Mouse (Mus musculus) v-Abl transformed pro-B cells (cell line): ENCODE measurements around the gene Mief1.

Source experiments
- in situ Hi-C, 2 experiments: fragments of 400-800 bp; cut with MboI; formaldehyde crosslinking; loops; one replicate each; pipeline ENCODE4 v1.15.1; 2025; ENCODE audit not compliant: unreplicated experiment in 2 of 2

Gene Mief1

DNA sequence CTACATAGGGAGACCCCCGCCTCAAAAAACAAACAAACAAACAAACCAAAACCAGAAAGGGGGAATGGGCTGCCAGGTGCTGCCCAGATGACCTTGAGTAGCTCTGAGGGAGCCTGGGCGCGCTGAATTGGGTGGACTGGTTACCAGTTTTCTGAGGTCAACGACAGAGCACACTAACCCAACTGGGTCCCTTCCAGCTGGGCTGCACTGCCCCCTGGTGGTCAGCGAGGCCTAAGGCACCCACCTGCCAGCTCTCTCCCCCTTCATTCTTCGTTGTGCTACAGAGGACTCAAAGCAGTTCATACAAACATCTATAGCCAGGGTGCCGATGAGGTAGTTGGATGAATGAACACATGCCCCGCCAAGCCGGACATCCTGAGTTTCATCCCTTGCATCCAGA lies 8.6 kb upstream of the Mief1 start:
- in situ Hi-C loops = loop anchor here (5.0 to 10.0 kb wide), 3 partner anchors 37 to 1000 kb away; partner anchors contain the start of genes Gm49486 (in 1 of the 2), Pick1 (in 1 of the 2), Rpl3 (in 1 of the 2) and Rps19bp1 (in 1 of the 2)

GRCm38 (mm10) chr15:80225796-80226195 lies 8.0 kb upstream of the Mief1 start:
- in situ Hi-C loops = loop anchor here (5.0 to 10.0 kb wide), 3 partner anchors 37 to 1001 kb away; partner anchors contain the start of genes Gm49486 (in 1 of the 2), Pick1 (in 1 of the 2), Rpl3 (in 1 of the 2) and Rps19bp1 (in 1 of the 2)

DNA sequence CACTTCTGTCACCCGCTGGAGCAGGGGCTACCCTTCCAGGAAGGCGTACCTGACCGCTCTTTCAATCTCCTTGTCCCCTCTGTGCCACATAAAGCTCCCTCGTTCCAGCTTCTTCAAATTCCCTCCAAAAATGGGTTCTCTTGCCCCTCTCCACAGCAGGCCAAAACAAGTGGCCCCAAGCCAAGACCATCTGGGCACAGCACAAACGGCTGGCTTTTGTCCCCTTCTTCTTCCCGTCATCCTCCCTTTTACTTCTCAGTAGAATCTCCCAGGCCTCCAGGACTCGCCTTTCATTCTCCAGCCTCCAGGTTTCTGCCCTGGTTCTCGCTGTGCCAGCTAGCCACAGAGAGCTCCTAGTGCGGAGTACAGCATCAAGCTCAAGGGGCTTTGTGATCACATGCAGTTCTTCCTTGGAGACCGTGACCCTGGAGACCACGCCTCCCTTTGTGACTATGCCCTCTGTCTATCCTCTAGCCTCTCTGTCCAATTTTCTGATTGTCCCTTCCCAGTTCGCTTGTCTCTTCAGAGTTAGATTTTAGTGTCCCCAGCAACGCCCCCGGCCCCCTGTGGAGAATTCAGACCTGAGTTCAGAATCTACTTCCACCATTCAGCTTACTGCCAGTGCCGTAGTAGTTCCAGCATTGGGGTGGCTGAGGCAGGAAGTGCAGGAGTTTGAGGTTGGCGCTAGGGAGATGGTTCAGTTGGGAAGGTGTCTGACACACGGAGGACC lies 5.6 kb upstream of the Mief1 start:
- in situ Hi-C loops = loop anchor here (5.0 to 10.0 kb wide), 3 partner anchors 34 to 1003 kb away; partner anchors contain the start of genes Gm49486 (in 1 of the 2), Pick1 (in 1 of the 2), Rpl3 (in 1 of the 2) and Rps19bp1 (in 1 of the 2)

DNA sequence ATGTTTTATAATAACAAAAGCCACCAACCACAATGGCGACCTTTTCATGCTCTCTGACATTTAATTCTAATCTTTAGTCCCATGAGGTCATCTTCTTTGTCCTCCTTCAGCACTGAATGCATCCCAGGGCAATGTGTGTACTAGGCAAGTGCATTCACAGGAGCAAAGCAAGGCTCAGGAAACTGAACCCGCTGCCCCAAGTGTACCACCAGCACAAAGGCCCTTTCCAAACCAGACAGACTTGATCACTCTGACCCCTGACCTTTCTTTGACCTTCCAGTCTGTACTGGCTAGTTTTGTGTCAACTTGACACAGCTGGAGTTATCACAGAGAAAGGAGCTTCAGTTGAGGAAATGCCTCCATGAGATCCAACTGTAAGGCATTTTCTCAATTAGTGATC lies 1.5 kb upstream of the Mief1 start:
- in situ Hi-C loops = no loop called here

DNA sequence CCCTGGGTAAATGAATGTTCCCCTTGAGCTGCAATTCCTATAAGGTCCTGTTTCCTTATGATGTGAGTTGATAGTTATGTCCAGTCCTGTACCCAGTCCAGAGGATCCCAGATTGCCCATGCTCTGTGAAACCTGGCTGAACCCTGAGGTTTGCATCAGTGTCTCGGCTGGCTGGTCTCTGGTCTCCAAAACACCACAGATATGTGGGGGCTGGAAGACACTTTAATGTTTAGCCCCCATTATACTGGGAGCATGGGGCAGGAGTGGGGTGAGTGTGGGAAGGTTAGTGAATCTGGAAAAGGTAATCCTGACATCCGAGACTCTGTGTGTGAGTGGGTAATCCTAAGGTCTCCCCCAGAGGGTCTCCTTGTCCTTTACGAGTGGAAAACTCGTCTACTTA lies 765 bp upstream of the Mief1 start:
- in situ Hi-C loops = no loop called here

- in situ Hi-C loops = no loop called here
Measured at GRCm38 (mm10) chr15:80235535-80235934, 1.7 kb downstream of the Mief1 start, which contains the start of gene AC140267.1. Gene AC140267.1 (plus strand): TSS chr15:80235835.

DNA sequence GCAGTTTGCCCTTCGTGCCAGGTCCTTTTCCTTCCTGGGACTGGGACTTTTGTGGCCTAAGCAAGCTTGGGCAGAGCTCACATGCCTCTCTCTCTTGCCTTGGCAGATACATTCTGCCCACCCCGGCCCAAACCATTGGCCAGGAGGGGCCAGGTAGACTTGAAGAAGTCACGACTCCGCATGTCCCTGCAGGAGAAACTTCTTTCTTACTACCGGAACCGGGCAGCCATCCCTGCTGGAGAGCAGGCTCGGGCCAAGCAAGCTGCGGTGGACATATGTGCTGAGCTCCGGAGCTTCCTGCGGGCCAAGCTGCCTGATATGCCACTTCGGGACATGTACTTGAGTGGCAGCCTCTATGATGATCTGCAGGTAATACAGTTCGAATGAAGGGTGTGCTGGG lies 14.3 kb downstream of the Mief1 start:
- in situ Hi-C loops = no loop called here

GRCm38 (mm10) chr15:80248596-80248995 lies 14.8 kb downstream of the Mief1 start:
- in situ Hi-C loops = no loop called here

GRCm38 (mm10) chr15:80249672-80250071 lies 15.9 kb downstream of the Mief1 start:
- in situ Hi-C loops = loop anchor here (25.0 kb wide), 2 partner anchors 688 to 1113 kb away; partner anchors contain the start of genes Adsl (in 1 of the 2) and Slc25a17 (in 1 of the 2)

DNA sequence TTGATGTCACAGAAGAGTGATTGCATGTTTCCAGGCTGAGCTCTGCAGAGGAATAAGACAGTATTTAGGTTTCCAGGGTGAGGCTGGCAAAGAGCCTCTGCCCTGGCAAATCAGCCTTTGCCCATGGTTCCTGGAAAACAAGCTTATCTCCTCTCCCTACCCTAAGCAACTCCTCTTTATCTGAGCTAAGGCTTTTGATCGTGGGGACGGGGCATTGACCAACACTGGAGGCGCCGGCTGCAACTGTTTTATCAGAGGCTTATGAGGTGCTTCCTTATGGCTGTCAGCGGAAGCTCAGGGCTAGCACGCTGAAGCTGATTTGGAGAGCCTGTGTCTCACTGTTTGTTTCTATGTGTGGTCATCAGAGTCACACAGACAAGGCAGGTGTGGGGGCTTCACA lies 16.8 kb downstream of the Mief1 start:
- in situ Hi-C loops = loop anchor here (25.0 kb wide), 2 partner anchors 687 to 1112 kb away; partner anchors contain the start of genes Adsl (in 1 of the 2) and Slc25a17 (in 1 of the 2)

GRCm38 (mm10) chr15:80253530-80253929 lies 19.7 kb downstream of the Mief1 start:
- in situ Hi-C loops = loop anchor here (25.0 kb wide), 2 partner anchors 684 to 1109 kb away; partner anchors contain the start of genes Adsl (in 1 of the 2) and Slc25a17 (in 1 of the 2)

DNA sequence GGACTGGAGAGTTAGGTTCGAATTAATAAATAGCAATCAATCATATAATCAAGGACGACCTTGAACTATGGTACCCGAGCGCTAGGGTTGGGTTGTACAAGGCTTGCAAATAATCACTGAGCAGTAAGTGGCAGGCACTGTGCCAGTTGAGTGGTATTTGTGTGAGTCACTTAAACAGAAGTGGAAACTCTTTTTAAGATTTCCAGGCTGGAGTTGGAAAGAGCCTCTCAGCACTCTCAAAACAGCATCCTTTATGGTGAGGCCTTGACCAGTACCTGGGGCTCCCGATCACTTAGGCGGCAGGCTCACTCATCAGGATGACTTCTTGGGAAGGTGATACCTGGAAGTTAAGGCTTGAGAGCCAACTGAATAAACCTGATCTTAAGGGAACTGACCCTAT lies 20.4 kb downstream of the Mief1 start:
- in situ Hi-C loops = loop anchor here (25.0 kb wide), 2 partner anchors 683 to 1108 kb away; partner anchors contain the start of genes Adsl (in 1 of the 2) and Slc25a17 (in 1 of the 2)

DNA sequence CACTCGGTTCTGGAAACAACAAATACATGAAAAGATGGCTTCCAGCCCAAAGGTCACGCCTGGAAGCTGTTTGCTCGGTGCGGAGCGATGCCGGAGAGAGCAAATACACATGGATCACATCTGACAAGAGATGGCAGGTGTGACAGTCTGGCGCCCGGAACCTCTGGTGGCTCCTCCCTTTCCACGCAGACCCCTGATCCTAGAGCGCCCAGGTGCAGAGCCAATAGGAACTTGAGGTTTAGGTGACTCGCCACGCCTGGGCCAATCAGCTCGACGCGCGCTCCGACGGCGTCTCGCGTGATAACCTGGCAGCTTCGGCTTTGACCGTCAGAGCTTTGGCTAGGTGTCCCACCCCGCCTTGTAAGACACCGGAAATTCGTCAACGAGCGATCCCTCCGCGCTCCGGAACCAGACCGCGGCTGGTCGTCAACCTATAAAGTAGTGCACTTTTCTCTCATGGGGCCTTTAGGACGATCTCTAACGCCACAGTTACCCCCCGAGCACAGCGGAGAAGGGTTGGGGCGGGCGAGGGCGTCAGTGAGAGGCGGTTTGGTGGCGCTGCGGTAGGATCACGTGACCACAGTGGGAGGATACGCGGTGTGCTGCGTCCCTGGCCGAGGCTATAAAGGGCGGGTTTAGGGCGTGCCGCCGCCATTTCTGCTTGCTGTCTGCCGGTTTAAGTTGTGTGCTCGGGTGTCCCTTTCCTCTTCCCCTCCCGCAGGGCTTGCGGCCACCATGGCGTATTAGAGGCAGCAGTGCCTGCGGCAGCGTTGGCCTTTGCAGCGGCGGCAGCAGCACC lies 21.2 kb downstream of the Mief1 start, which contains the start of gene Atf4:
Atf4 (plus strand) TSS at position 338 of the 799 bp plus-strand sequence.
- in situ Hi-C loops = loop anchor here (25.0 kb wide), 2 partner anchors 682 to 1107 kb away; partner anchors contain the start of genes Adsl (in 1 of the 2) and Slc25a17 (in 1 of the 2)

- in situ Hi-C loops = loop anchor here (25.0 kb wide), 2 partner anchors 682 to 1107 kb away; partner anchors contain the start of genes Adsl (in 1 of the 2) and Slc25a17 (in 1 of the 2)
Measured at GRCm38 (mm10) chr15:80255646-80256121, 21.9 kb downstream of the Mief1 start.

DNA sequence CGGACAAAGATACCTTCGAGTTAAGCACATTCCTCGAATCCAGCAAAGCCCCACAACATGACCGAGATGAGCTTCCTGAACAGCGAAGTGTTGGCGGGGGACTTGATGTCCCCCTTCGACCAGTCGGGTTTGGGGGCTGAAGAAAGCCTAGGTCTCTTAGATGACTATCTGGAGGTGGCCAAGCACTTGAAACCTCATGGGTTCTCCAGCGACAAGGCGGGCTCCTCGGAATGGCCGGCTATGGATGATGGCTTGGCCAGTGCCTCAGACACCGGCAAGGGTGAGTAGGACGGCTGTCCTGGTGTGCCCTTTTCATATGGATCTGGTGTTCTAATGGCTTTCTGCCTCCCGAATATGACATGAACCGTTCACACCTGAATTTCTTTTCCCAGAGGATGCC lies 22.4 kb downstream of the Mief1 start:
- in situ Hi-C loops = loop anchor here (25.0 kb wide), 2 partner anchors 681 to 1106 kb away; partner anchors contain the start of genes Adsl (in 1 of the 2) and Slc25a17 (in 1 of the 2)

GRCm38 (mm10) chr15:80256656-80257601 lies 23.1 kb downstream of the Mief1 start:
- in situ Hi-C loops = loop anchor here (25.0 kb wide), 2 partner anchors 680 to 1105 kb away; partner anchors contain the start of genes Adsl (in 1 of the 2) and Slc25a17 (in 1 of the 2)

DNA sequence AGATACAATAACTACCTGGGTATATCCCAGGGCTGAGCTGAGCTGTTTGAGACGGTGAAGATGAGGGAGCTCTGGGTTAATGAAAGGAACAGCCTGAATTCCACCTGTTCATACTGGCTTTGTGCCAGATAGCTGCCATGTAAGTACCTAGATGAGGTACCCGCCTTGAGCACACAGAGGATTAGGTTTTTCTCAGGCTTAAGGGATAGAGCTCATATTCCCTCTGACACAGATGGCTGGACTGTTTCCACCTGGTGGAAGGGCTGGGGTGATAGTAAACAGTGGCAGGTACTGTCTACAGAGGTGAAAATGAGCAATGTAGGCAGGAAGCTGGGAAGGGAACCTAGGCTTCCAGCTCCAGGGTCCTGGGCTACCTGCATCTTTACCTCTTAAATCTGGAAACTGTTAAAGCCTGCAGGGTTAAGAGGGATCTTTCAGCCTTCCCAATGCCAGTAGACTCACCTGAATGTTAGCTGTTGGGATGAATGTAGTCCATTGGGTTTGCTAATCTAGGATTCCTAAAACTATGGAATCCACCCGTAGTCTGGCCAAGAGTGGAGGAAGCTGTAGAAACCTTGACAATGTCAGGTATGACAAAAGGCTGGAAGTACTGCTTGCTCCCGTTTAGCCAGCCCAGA lies 23.9 kb downstream of the Mief1 start:
- in situ Hi-C loops = loop anchor here (25.0 kb wide), 2 partner anchors 680 to 1105 kb away; partner anchors contain the start of genes Adsl (in 1 of the 2) and Slc25a17 (in 1 of the 2)
